Mouse (Mus musculus): ENCODE data around the gene Phf13.

DNA sequence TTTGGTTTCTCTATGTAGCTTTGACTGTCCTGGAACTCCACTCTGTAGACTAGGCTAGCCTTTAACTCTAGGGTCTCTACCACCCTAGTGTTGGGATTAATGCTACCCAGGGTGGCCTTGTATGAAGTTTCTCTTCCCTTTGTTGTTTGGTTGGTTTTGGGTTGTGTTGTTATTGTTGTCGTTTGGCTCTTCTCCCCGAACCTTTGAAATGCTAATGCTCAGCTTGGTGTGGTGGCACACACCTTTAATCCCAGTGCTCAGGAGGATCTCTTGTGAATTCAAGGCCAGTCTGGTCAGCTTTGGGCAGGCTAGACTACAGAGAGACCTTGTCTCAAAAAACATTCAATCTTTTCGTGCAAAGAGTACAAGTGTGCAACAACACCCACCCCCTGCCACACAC, 47.1 kb upstream of the Phf13 start:
- TF ChIP-seq CTCF (IDR thresholded peaks at IDR 0.05; ENCODE audit: borderline replicate concordance, extremely low read depth, insufficient read depth, insufficient read length) (no peak), POLR2A (IDR thresholded peaks at IDR 0.05; ENCODE audit: borderline replicate concordance, extremely low read depth, insufficient read depth, insufficient read length, poor library complexity, severe bottlenecking) (no peak)
